Mouse (Mus musculus): ENCODE results near the gene Olfr1195.
"Not testable (repeated sequence)": the region's sequence is repeated elsewhere in the genome, so short reads cannot be mapped to it uniquely, and the experiment has no call there.

Gene Olfr1195

GRCm38 (mm10) chr2:88689087-88689486 is at the start of gene Olfr1195:
Gene Olfr1195 (minus strand): TSS chr2:88689187.
- no peak for DNase-seq (ENCODE audit: low spot score)

GRCm38 (mm10) chr2:88732266-88732665 is 43.3 kb upstream of the Olfr1195 start, which contains the start of gene Olfr1197:
Gene Olfr1197 (minus strand): TSS chr2:88732366.
- no peak for DNase-seq (ENCODE audit: low spot score)

GRCm38 (mm10) chr2:88704497-88704896 is 15.5 kb upstream of the Olfr1195 start, which contains the start of gene Olfr1196:
Gene Olfr1196 (minus strand): TSS chr2:88704597.
- no peak for DNase-seq (ENCODE audit: low spot score)

- DNase-seq (ENCODE audit: low spot score), result not testable (repeated sequence)
Measured at GRCm38 (mm10) chr2:88675328-88675727, 13.7 kb downstream of the Olfr1195 start, which contains the start of gene Olfr1193. Gene Olfr1193 (plus strand): TSS chr2:88675628.

- DNase-seq (ENCODE audit: low spot score), result no peak
Measured at GRCm38 (mm10) chr2:88648209-88648608, 40.8 kb downstream of the Olfr1195 start, which contains the start of gene Olfr1192-ps1. Gene Olfr1192-ps1 (plus strand): TSS chr2:88648509.

GRCm38 (mm10) chr2:88640242-88640641 is 48.7 kb downstream of the Olfr1195 start, which contains the start of gene Olfr1191-ps1:
Gene Olfr1191-ps1 (plus strand): TSS chr2:88640542.
- DNase-seq (ENCODE audit: low spot score), result not testable (repeated sequence)

All from ovary, postnatal 36 days (tissue).